Mouse (Mus musculus) spleen, adult 18-20 months (tissue): Measurements from ENCODE around the gene Plekhb2.

Source experiments
- DNase-seq, 2 experiments: peaks; one replicate each; pipeline ENCODE4 v3.0.0; 2022; ENCODE audit warnings: mixed read lengths in 2 of 2

Gene Plekhb2

DNA sequence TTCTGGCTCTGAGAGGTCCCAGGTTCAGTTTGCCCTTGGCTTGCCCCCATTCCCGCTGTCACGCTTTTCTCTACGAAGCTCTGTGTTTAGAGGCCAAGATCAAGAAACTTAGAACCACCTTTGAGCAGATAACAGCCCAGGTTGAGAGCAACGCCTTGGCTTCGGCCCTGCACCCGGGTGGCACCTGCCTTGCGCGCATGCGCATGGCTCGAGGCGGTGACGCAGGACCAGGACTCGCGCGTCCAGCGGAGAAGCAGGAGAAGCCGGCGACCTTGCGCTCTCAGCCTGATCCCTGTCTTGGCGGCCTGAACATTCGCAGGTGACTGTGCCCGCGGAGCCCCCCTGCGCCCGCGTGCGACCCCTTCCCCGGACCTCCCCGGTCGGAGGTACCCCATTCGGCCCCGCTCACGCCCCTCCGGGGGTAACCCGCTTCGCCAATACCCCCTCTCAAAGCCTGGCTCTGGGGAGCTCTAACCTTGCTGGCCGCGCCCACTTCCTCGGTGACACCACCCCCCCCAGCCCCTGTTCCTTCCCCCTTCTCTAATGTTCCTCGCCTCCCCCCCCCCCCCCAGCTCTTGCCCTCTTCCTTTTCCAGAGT is at the start of gene Plekhb2:
Gene Plekhb2, plus strand, starts transcription at position 232 of the 598 bp plus-strand sequence.
- DNase-seq = peak; percentile 83 to 85

DNA sequence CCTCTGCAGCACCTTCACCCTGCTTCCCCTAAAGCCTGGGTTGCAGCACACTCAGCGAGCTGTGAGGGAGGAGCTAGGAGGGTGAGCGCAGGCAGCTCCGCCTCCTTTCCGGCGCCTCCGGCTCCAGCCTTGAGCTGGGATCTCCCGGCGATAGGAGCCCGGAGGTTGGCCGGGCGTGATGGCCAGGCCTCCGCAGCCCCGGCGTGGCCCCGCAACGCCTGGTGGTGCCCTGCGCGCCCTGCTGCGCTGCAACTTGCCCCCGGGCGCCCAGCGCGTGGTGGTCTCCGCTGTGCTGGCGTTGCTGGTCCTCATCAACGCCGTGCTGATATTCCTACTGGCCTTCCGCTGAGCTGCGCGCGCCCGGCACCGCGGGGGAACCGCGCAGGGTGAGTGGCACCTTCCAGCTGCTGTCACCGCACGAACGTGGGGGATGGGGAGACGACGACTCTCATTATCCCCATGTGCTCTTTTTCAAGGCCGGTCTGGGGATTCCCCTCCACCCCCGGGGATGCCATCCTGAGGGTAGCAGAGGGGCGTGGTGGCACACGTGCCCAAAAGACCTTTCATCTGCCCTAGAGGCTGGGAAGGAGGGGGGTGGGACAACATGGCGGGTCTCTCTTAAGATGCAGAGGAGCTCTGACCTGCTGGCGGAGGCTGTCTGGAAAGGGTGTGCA is 48.0 kb upstream of the Plekhb2 start:
- peak; percentile 49 to 55 for DNase-seq

DNA sequence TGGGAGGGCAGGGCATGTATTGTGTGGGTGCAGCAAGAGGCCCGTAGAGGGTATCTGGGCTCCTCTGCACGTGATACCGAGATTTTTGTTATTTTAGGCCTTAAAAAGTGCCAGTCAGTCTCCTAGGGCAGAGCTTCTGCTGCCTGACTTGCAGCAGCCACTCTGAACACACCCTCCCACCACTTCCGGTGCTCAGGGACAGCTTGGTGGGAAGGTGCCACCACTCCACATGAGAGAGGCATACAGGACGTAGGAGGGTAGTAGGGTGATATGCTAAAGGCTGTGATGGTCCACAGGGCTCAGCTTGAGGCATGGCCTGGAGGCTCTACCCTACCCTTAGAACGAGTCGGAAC is 47.5 kb upstream of the Plekhb2 start:
- DNase-seq = peak; percentile 34 to 42

DNA sequence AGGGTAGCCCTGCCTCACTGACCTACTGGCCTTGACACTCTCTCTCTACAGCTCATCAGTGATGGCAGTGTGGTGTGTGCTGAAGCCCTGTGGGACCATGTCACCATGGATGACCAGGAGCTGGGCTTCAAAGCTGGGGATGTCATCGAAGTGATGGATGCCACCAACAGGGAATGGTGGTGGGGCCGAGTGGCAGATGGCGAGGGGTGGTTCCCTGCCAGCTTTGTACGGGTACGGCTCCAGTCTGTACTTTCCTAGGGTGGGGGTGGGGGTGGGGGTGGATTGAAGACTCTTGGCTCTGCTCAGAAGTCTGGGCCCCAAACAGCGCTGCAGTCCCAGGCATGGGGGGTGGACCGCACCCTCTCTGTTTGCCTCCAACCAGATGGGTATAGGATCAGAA is 44.9 kb upstream of the Plekhb2 start:
- DNase-seq = no peak

DNA sequence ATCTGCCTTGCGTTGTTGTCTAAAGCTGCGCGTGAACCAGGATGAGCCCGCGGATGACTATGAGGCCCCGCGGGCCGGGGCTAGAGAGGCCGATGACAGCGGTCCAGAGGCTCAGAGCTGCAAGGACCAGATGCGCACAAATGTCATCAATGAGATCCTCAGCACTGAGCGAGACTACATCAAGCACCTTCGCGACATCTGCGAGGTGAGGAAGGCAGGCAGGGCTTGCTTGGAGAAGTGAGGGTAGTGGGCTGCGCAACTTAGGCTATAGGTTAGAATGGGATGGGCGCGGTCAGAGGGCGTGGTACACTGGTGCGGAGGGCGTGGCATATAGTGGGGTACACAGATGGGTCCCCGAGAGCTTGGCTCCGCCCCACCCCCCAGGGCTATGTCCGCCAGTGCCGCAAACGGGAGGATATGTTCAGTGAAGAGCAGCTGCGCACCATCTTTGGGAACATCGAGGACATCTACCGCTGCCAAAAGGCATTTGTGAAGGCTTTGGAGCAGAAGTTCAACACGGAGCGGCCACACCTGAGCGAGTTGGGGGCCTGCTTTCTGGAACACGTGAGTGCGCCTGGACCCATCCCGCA is 43.8 kb upstream of the Plekhb2 start:
- no peak for DNase-seq

DNA sequence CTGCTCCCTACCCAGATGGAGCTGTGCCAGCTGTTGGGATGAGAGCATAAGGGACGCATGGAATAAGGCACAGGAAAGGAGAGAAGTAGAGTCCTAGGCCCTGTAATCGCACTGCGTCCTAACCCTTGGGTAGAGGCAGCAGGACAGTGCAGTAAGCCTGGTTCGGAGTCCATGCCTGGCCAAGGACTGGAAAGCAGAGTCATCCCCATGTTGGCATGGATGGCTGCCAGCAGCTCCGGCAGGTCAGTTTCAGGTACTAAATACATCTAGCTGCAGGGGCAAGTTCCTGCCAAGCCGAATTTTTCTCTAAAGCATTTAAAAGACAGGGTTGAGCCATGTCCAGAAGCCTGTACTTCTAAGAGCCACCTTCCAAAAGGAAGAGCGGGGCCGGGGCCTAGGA is 41.3 kb upstream of the Plekhb2 start:
- no peak for DNase-seq

DNA sequence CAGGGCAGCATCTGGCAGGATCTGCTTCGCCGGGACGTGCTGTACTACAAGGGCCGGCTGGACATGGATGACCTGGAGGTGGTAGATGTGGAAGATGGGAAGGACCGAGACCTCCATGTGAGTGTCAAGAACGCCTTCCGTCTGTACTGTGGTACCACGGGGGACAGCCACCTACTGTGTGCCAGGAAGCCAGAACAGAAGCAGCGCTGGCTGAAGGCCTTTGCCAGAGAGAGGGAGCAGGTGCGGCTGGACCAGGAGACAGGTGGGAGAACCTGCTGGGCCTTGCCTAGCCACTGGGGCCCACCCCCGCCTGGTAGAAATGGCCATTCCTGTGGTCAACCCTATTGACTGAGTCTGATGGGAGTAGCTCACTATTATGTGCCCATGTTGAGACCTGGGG is 39.5 kb upstream of the Plekhb2 start:
- no peak for DNase-seq

DNA sequence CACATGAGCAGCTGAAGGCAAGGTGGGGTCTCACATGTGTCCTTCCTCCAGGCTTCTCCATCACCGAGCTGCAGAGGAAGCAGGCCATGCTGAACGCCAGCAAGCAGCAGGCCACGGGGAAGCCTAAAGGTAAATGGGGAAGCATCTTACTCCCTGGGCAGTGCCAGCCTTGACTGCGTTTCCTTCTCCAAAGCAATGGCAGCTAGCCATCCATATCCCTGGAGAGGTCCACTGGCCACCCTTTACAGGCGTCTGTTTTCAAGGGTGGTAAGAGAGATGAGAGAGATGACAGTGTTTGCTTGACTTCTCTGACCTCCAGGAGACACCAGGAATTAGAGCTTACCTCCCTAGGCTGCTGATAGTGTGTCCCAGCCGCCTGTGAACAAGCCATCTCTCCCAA is 38.7 kb upstream of the Plekhb2 start:
- no peak for DNase-seq

DNA sequence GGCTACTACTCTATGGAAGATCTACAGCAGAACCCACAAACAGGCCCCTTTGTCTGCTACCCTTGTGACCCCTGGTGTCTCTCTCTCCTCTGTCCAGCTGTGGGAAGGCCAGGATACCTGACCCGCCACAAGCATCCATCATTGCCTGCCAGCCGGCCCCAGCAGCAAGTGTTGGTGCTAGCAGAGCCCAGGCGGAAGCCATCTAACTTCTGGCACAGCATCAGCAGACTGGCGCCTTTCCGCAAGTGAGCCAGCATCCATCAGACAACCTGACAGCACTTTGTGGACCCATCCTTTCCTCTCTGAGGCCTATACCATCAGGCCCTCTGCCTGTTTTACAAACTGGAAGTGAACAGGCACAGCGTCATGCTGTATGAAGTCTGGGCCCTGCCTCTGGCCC is 38.2 kb upstream of the Plekhb2 start:
- no peak for DNase-seq

DNA sequence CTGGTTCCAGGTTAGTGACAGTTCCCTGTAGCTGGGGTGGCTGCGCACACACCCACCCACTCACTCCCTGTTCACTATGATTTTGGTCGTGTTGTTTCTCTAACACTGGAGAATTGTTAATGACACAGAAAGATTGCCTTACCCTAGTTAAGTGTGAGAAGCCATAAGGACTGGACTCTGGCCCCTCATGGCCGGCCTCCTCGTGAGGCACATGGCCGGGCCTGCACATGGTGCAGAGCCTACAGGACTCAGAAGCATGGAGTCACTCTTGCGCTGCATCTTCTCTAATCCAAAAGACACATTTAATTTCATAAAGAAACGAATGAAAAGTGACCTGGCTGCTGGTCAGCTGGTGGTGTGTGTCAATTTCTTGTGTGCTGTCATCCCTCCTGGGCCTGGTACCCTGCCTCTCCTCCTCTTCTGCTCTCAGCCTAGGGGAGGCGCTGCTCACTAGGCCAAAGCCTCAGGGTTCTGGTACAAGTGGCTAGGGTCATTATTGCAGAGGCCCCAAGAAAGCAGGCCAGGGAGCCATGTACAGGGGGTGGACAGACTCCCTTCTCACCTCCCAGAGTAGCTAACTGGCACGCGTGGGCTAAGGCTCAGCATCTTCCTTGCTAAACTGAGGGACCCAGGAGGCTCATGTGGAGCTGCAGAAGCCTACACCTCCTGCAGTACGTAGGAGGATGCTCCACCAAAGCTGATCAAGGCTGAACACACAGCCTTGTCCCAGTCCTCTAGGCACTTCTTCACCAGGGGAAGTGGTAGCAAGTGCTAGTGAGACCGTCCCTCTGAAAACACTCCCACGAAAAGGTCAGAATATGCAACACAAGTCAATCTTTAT is 37.1 kb upstream of the Plekhb2 start:
- no peak for DNase-seq

DNA sequence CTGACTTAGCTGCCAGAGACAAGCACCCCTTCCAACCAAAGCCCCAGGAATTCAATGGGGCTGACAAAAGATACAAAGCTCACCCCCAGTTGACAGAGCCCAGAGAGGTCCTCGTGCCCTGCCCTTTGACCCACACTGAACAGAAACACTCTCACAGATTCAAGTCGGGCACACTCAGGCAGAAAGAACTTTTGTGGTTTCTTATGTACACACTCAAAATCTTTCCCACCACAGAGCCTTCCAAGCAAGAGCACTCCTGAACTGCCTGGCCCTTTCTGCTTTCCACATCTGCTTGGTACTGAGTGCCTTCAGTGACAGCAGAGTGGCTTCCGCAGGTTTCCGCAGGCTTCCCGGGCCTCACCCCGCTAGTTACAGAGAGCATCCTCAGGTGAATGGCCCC is 33.9 kb upstream of the Plekhb2 start:
- no peak for DNase-seq

DNA sequence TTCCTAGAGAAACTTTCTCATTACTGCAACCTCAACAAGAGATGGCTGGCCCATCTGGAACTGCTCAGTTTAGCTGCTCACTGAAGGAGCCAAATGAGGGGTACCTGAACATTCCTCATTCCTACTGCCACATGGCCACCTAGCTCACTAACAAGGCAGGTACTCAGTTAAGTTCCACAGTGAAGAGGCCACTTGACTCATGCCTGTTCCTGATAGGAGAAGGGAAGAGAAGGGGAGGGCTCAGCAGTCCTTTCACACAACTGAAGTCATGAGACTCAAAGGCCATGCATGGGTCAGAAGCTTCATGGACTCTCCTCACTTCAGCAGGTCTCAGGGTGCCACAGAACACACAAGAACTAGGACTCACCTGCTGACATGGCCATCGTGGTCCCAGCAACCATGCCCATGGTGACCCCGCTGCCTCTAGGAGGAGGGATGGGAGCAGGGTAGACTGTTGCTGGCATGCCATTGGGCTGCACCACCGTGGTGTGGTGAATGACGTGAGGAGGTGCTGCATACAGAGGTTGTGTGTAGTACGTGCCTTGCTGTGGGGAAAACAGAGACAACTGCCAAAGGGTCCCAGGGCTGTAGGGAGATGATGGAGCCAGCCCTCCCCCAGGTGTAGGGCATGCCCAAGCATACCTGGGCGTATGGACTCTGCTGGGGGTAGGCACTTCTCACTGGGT is 30.4 kb upstream of the Plekhb2 start:
- DNase-seq = no peak

DNA sequence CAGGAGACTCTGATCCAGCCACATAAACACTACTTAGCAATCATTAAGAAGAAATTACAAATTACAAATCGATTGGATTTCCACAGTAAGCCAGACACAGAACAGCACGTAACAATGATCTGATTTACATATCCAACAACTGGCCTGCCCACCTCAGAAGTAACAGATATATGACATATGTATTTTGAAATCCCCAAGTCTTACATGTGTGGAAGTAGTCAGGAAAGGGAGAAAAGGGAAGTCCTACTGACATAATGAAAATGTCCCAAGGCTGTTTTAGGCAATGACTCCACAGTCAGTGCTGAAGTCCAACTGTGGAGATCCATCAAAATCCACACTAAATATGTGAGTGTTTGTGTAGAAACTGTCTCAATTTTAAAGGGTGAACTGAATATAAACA is 28.4 kb upstream of the Plekhb2 start:
- DNase-seq = no peak

DNA sequence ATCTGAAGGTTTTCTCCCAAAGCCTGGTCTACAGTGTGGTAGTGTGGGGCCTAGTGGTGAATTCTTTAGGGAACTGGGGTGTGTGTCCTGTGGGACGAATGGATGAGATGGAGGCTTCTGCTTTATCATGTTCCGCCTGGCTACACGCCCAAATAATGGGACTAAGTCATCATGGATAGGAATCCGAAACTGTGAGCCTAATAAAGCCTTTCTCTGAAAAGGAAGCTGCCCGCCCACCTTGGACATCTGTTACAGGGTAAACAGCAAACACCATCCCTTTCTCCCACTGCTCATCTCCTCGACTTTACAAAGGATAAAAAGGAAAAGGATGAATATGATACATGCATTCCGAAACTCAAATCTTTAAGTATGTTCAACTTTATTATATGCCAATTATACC is 27.8 kb upstream of the Plekhb2 start:
- no peak for DNase-seq

DNA sequence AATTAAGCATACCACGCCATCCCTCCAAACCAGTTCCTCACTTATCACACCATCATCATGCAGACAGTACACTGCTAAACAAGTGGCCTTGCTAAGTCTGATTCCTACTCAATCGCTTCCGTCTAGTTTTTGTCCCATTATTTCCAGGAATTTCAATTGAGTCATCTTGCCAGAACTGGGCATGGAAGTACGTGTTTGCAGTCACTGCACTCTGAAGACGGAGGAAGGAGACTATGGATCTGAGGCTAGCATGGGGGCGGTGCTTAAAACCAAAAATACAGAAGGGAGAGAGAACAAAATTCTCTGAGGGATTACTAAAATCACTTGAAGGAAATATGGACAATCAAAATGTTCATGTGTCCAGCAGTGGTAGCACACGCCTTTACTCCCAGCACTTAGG is 27.0 kb upstream of the Plekhb2 start:
- DNase-seq = no peak

DNA sequence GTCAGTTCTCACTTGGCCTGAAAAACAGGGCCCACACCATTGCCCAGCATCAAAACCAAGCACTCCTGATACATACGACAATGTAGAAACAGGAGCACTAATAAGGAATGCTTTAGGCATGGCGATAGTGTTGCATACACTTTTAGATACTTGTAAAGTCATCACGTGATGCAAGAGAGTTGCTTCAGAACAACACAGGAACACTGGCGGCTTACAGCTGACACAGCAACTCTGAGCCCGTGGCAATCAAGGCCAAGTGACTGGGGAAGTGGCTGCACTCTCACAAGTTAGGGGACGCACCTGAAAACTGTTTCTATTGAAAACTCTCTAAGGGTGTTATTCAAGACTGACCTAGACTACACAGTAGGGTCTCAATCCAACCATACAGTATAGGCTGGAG is 26.4 kb upstream of the Plekhb2 start:
- no peak for DNase-seq

DNA sequence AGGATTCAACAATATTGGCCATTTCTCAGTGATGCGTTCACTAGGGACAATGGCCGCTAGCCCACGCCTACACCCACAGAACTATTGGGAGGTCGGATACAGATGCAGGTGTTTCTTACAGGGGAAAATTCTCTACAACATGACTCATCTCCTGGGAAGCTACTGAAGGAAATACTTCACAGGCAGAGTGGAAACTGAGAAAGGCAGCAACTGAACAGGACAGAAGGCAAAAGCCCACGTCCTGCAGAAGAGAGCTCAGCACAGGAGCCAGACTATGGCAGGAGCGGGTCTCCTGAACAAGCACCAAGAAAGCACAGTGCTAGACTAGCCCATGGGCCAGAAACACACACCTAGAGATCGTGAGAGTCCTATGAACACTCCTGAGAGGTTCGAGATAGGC is 25.6 kb upstream of the Plekhb2 start:
- DNase-seq = no peak

DNA sequence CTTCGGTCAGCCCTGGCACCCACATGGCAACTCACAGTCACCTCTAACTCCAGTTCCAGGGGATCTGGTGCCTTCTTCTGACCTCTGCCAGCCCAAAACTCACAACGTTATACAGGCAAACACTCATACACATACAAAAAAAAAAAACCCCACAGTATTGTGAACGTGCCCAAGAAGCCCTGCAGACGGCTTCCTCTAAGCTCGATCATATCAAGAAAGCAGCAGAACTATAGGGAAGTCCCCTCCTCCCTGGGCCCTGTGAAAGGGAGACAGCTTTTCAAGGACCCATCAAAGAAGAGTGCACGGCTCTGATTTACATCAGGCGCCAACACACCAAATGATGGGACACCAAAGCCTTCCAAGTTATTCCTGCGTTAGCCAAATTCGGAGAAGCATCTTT is 23.9 kb upstream of the Plekhb2 start:
- no peak for DNase-seq

DNA sequence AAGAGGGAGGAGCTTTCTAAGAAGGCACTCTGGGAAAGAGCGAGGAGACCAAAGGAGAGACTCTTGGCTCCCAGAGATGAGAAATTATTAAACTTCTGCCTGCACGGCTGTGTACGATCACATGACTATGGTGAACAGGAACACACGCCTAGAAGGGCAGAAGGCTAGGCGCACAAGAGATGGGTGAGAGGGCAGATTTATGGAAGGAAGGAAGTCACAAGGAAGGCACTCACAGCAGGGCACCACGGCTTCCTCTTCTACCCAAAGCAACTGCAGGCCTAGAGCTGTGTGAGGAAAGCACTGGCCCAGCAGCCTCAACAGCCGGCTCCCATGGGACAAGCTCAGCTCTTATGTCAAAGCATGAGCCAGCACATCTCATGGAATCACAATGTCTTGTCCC is 21.9 kb upstream of the Plekhb2 start:
- DNase-seq = no peak

DNA sequence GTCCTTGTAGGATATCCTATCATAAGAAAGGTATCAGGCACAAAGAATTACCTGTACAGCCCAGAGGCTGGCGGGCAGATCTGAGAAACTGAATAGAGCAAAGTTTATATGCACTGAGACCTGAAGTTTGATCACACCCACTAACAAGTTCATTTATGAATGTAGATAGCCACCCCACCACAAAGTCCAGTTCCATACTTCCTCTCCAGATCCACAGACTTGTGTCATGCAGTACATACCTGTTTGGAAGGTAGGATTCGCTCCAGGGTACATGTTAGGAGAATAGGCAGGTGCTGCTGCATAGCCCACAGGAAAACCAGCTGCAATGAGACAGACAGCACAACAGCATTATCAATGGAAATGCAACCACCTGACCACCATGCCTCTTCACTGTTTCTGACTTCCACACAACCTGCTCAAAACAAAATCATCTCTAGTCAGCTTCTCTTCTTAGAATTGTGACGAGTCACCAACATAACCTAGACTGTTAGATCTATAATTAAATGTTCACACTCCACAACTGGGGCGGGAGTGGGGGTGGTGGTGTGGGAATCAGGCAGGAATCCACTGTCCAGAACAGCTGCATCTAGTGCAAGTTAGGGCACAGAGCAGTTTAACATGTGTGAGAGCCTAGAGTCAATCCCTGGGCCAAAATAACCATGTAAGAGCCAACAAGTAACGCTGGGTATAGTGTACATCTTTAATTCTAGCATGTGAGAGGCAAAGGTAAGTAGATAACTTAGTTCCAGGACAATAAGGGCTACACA is 21.1 kb upstream of the Plekhb2 start:
- no peak for DNase-seq

DNA sequence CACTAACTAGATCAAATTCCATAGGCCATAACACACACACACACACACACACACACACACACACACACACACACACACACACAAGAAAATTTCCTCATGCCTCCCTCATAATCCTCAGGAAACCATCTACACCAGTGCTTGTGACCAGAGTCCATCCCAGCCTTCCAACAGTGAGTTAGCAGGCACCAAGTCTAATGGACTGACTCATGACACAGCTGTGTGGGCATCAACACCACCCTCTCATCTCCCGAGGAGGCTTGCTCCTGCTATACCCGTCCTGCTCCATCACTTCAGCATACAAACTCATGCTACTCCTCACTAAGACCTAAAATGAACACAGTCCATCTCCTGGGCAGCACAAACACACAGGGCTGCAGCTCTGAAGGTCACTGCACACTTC is 18.8 kb upstream of the Plekhb2 start:
- no peak for DNase-seq

DNA sequence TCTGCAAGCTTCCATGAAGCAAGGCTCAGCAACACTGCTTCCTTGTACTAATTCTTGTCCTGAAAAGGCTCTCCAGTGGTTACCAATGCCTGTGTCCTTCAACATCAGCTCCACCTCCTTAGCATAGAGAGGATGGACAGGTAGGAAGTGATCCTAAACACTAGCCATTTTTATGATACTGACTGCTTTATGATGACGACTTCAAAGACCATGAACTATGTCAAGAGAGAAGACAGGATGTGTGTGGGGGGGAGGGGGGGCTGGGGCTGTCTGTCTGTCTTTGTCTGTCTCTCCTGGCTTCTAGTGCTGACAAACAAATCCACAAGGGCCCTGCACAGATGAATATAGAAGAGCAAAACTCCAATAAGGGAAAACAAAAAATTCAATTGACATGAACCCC is 18.4 kb upstream of the Plekhb2 start:
- DNase-seq = no peak

DNA sequence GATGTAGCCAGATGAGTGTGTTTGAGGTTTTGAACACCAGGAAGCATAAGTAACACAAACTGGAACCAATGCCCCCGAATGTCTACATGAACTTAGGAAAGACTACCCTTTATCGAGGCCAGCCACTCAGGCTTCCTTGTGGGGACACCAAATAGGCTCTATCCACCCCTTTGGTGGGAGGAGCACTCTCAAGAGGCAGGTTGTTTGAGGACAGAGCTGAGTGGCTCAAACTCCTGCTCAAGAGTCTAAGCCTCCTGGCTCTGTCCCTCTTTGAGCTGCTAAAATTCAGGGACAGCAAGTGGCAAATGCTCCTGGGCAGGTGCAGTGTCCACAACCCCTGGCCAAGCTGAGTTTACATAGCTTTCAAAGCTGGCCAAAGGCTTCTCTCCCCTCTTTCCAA is 14.9 kb upstream of the Plekhb2 start:
- DNase-seq = no peak
